Mouse (Mus musculus): ENCODE results near the gene Sp4. TPM values are rescaled to one million over a fixed set of nuclear protein-coding genes. Genes with fewer than 3 reads are reported as not detected.
A peak's percentile ranks its signal among the peaks of the same experiment; 100 is the strongest.

Gene Sp4
- polyA plus RNA-seq, 1 experiment from 2014 or later, result 14.5 TPM

GRCm38 (mm10) chr12:118303066-118303465 is 1.8 kb upstream of the Sp4 start:
- 93% methylated on average over 5 of the region's 5 CpGs for WGBS
- H3K36me3 ChIP-seq, result peaks cover 10% of the 10 kb centered on the region
- no peaks in the 10 kb centered on the region for H3K9me3 ChIP-seq
- peaks cover 26% of the 10 kb centered on the region for H3K4me1 ChIP-seq (replicated peaks)
- no peak overlapping the region for H3K27ac ChIP-seq
- peak overlapping the region; percentile 79 for H3K4me2 ChIP-seq
- H3K27me3 ChIP-seq, result no peaks in the 10 kb centered on the region
- no peak for ATAC-seq (ENCODE audit: insufficient number of reproducible peaks, insufficient read depth, low FRiP score, low TSS enrichment, low read depth)
- H3K9ac ChIP-seq (replicated peaks), result no peak overlapping the region
- H3K4me3 ChIP-seq (replicated peaks), result peak overlapping the region; percentile 84; the same call in 1 of the 2 replicates

GRCm38 (mm10) chr12:118301866-118302835 is 911 bp upstream of the Sp4 start:
- Histone ChIP-seq H3K27ac (peak overlapping the region; percentile 98), H3K36me3 (peaks cover 10% of the 10 kb centered on the region), H3K9me3 (no peaks in the 10 kb centered on the region), H3K4me3 (replicated peaks) (peak overlapping the region; percentile 84), H3K4me1 (replicated peaks) (peaks cover 29% of the 10 kb centered on the region), H3K9ac (replicated peaks) (peak overlapping the region; percentile 75), H3K4me2 (peak overlapping the region; percentile 79), H3K27me3 (no peaks in the 10 kb centered on the region)
- 1% methylated on average over 71 of the region's 74 CpGs for WGBS
- ATAC-seq (ENCODE audit: insufficient number of reproducible peaks, insufficient read depth, low FRiP score, low TSS enrichment, low read depth), result peak; percentile 90

- ATAC-seq (ENCODE audit: insufficient number of reproducible peaks, insufficient read depth, low FRiP score, low TSS enrichment, low read depth), result no peak; the same call in 1 of the 2 replicates
- Histone ChIP-seq H3K9ac (replicated peaks) (peak overlapping the region; percentile 75), H3K4me2 (peak overlapping the region; percentile 79), H3K4me3 (replicated peaks) (peak overlapping the region; percentile 84), H3K27ac (peak overlapping the region; percentile 98), H3K27me3 (no peaks in the 10 kb centered on the region), H3K4me1 (replicated peaks) (peaks cover 40% of the 10 kb centered on the region), H3K36me3 (peaks cover 10% of the 10 kb centered on the region), H3K9me3 (no peaks in the 10 kb centered on the region)
- WGBS, result under 1% methylated on average over 13 of the region's 13 CpGs
These were observed 527 bp downstream of the Sp4 start for GRCm38 (mm10) chr12:118300754-118301071.

- Histone ChIP-seq H3K4me1 (replicated peaks) (peaks cover 40% of the 10 kb centered on the region), H3K27ac (0 out of 2 replicates have a peak overlapping the region, but pooled peaks have one; percentile 18)
These were observed 1.3 kb downstream of the Sp4 start for GRCm38 (mm10) chr12:118299956-118300355.

GRCm38 (mm10) chr12:118299172-118299571 is 2.1 kb downstream of the Sp4 start:
- H3K4me2 ChIP-seq, result peak overlapping the region; percentile 79; the same call in 1 of the 2 replicates
- H3K27ac ChIP-seq, result no peak overlapping the region
- peaks cover 10% of the 10 kb centered on the region for H3K36me3 ChIP-seq
- H3K9me3 ChIP-seq, result 0 out of 2 replicates have a peak, but pooled peaks cover 2% of the 10 kb centered on the region
- peak overlapping the region; percentile 31; the same call in 1 of the 2 replicates for H3K9ac ChIP-seq (replicated peaks)
- no peak for ATAC-seq (ENCODE audit: insufficient number of reproducible peaks, insufficient read depth, low FRiP score, low TSS enrichment, low read depth)
- WGBS, result 74% methylated on average over 9 of the region's 9 CpGs
- peaks cover 40% of the 10 kb centered on the region for H3K4me1 ChIP-seq (replicated peaks)
- H3K27me3 ChIP-seq, result no peaks in the 10 kb centered on the region
- H3K4me3 ChIP-seq (replicated peaks), result no peak overlapping the region

More at GRCm38 (mm10) chr12:118299956-118300355, 1.3 kb downstream of the Sp4 start:
- Histone ChIP-seq H3K27me3 (no peaks in the 10 kb centered on the region), H3K4me2 (peak overlapping the region; percentile 79), H3K9ac (replicated peaks) (no peak overlapping the region), H3K9me3 (no peaks in the 10 kb centered on the region), H3K36me3 (peaks cover 10% of the 10 kb centered on the region), H3K4me3 (replicated peaks) (peak overlapping the region; percentile 84)
- 36% methylated on average over 6 of the region's 6 CpGs for WGBS
- ATAC-seq (ENCODE audit: insufficient number of reproducible peaks, insufficient read depth, low FRiP score, low TSS enrichment, low read depth), result no peak

GRCm38 (mm10) chr12:118298516-118298915 is 2.7 kb downstream of the Sp4 start:
- ATAC-seq (ENCODE audit: insufficient number of reproducible peaks, insufficient read depth, low FRiP score, low TSS enrichment, low read depth), result no peak
- peak overlapping the region; percentile 79 for H3K4me2 ChIP-seq

GRCm38 (mm10) chr12:118296236-118296635 is 5.0 kb downstream of the Sp4 start:
- Histone ChIP-seq H3K27ac (no peak overlapping the region), H3K36me3 (peaks cover 13% of the 10 kb centered on the region), H3K9me3 (0 out of 2 replicates have a peak, but pooled peaks cover 3% of the 10 kb centered on the region), H3K4me1 (replicated peaks) (peaks cover 32% of the 10 kb centered on the region), H3K9ac (replicated peaks) (no peak overlapping the region), H3K4me2 (no peak overlapping the region), H3K4me3 (replicated peaks) (no peak overlapping the region), H3K27me3 (no peaks in the 10 kb centered on the region)
- no peak for ATAC-seq (ENCODE audit: insufficient number of reproducible peaks, insufficient read depth, low FRiP score, low TSS enrichment, low read depth)
- WGBS, result 93% methylated on average over 2 of the region's 2 CpGs

More at GRCm38 (mm10) chr12:118298516-118298915, 2.7 kb downstream of the Sp4 start:
- Histone ChIP-seq H3K4me1 (replicated peaks) (peaks cover 40% of the 10 kb centered on the region), H3K27me3 (no peaks in the 10 kb centered on the region), H3K9me3 (0 out of 2 replicates have a peak, but pooled peaks cover 3% of the 10 kb centered on the region), H3K9ac (replicated peaks) (no peak overlapping the region), H3K4me3 (replicated peaks) (no peak overlapping the region), H3K27ac (no peak overlapping the region), H3K36me3 (peaks cover 10% of the 10 kb centered on the region)
- 87% methylated on average over 2 of the region's 2 CpGs for WGBS

- Histone ChIP-seq H3K9me3 (0 out of 2 replicates have a peak, but pooled peaks cover 3% of the 10 kb centered on the region), H3K27me3 (no peaks in the 10 kb centered on the region), H3K36me3 (peaks cover 13% of the 10 kb centered on the region), H3K4me3 (replicated peaks) (no peak overlapping the region), H3K4me2 (no peak overlapping the region), H3K27ac (no peak overlapping the region), H3K9ac (replicated peaks) (no peak overlapping the region), H3K4me1 (replicated peaks) (peaks cover 32% of the 10 kb centered on the region)
- 88% methylated on average over 1 of the region's 1 CpGs for WGBS
- no peak for ATAC-seq (ENCODE audit: insufficient number of reproducible peaks, insufficient read depth, low FRiP score, low TSS enrichment, low read depth)
These were observed 5.4 kb downstream of the Sp4 start for GRCm38 (mm10) chr12:118295793-118296192.

GRCm38 (mm10) chr12:118288947-118289346 is 12.3 kb downstream of the Sp4 start:
- Histone ChIP-seq H3K36me3 (peaks cover 3% of the 10 kb centered on the region; the same call in 1 of the 2 replicates), H3K27me3 (no peaks in the 10 kb centered on the region), H3K9ac (replicated peaks) (no peak overlapping the region), H3K27ac (no peak overlapping the region), H3K4me2 (no peak overlapping the region), H3K4me3 (replicated peaks) (no peak overlapping the region), H3K9me3 (no peaks in the 10 kb centered on the region), H3K4me1 (replicated peaks) (no peaks in the 10 kb centered on the region)
- 93% methylated on average over 1 of the region's 1 CpGs for WGBS
- ATAC-seq (ENCODE audit: insufficient number of reproducible peaks, insufficient read depth, low FRiP score, low TSS enrichment, low read depth), result no peak

- H3K9me3 ChIP-seq, result no peaks in the 10 kb centered on the region
- no peak overlapping the region for H3K27ac ChIP-seq
- peaks cover 11% of the 10 kb centered on the region for H3K4me1 ChIP-seq (replicated peaks)
- no peaks in the 10 kb centered on the region for H3K27me3 ChIP-seq
- no peak for ATAC-seq (ENCODE audit: insufficient number of reproducible peaks, insufficient read depth, low FRiP score, low TSS enrichment, low read depth)
- H3K4me3 ChIP-seq (replicated peaks), result no peak overlapping the region
- no peak overlapping the region for H3K9ac ChIP-seq (replicated peaks)
- no peaks in the 10 kb centered on the region for H3K36me3 ChIP-seq
- 78% methylated on average over 6 of the region's 6 CpGs for WGBS
- H3K4me2 ChIP-seq, result no peak overlapping the region
These were observed 16.1 kb downstream of the Sp4 start for GRCm38 (mm10) chr12:118285099-118285498.

GRCm38 (mm10) chr12:118281961-118282360 is 19.3 kb downstream of the Sp4 start:
- no peaks in the 10 kb centered on the region for H3K9me3 ChIP-seq
- no peaks in the 10 kb centered on the region for H3K36me3 ChIP-seq
- WGBS, result 47% methylated on average over 1 of the region's 1 CpGs
- no peak for ATAC-seq (ENCODE audit: insufficient number of reproducible peaks, insufficient read depth, low FRiP score, low TSS enrichment, low read depth)
- no peak overlapping the region for H3K4me3 ChIP-seq (replicated peaks)
- no peaks in the 10 kb centered on the region for H3K27me3 ChIP-seq
- no peak overlapping the region for H3K9ac ChIP-seq (replicated peaks)
- H3K27ac ChIP-seq, result no peak overlapping the region
- H3K4me1 ChIP-seq (replicated peaks), result peaks cover 11% of the 10 kb centered on the region
- no peak overlapping the region for H3K4me2 ChIP-seq
